Mouse (Mus musculus) spleen, postnatal 10 days (tissue): Measurements from ENCODE around the gene BC049352.

Experiments used
- DNase-seq, 2 experiments: peaks; one replicate each; pipeline ENCODE4 v3.0.0; 2021 to 2022; ENCODE audit warnings: low spot score in 2 of 2

BC049352 gene

DNA sequence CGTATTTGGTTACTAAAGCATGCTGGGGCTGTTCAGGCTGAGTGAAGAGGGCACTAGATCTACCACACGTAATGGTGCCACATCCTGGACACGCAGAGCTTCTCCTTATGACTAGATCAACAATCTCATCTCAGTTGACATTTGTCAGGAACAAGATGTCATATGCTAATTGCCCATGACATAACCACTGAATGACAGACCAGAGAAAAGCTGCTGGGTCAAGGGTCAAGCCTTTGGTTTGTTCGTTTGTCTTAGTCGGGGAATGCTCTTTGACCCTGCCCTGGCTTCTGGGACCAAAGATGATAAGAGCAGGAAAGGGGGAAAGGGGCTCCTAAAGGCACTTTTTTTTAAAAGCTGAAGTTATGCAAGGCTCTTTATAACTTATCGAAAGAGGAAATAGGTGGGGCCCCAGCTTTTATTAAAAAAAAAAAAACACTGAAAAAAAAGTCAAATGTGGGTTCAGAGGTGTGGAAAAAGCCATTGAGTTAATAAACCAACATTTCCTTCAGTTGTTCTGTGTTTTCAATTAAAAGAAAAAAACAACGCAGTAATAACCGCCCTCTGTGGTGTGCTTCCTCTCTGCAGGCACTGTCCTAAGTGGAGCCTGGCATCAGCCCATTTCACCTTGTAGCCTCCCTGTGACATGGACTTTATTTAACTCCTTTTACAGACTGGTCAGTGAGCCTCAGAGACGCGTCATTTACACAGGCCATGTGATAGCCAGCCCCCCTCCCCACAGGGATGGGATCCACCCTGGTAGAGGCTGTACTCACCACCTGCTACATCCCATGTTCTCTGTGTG lies 112.6 kb downstream of the BC049352 start:
- DNase-seq: no peak

DNA sequence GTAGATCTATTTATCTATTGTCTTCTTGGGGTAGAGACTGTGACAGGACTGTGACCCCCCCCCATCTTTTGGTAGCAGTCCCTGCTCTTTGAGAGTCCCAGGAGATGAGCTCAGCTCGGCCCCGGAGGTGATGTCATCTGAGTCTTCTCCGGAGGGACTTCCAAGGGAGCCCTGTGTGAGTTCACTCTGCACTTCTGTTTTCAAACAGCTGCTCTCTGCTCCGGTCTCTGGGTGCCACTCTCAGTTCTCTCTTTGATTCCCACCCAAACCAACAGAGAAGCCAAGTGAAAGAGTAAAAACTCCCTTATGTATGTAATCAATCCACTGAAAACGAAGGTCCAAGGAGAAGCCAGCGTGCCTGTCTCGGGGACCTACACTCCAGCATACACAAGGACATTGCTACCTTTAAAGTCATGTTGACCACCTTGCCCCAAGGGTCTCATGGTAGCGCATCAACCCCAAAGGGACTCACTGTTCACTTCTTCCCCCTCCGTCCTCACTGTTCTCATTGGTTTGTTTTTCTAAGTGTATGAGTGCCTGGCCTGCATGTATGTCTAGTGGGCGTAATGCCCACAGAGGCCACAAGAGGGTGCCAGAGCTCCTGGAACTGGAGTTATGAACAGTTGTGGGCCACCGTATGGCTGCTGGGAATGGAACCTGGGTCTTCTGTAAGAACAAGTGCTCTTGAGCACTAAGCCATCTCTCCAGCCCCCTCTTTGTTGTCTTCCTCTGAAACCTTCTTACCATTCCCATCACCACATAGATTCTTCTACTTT lies 117.6 kb downstream of the BC049352 start:
- DNase-seq: peak; percentile 44 to 75
